Mouse (Mus musculus) limb, embryonic 10.5 days (tissue): ENCODE data around the gene Dao. TPM values are rescaled to one million over a fixed set of nuclear protein-coding genes. Genes with fewer than 3 reads are reported as not detected.

Experiments used
- DNase-seq: peaks from one replicate; pipeline ENCODE4 v3.0.0-alpha.2; 2017; ENCODE audit warnings: low spot score
- H3K27ac ChIP-seq: fragments of 300-500 bp; sonication (generic); 2 replicates; pipeline ENCODE4 v1.5.1; 2016; ENCODE audit warnings: mild to moderate bottlenecking
- H3K27me3 ChIP-seq: fragments of 300-500 bp; sonication (generic); 2 replicates; pipeline ENCODE4 v1.6.1; 2016; ENCODE audit warnings: low read depth, mild to moderate bottlenecking; ENCODE audit not compliant: poor library complexity, severe bottlenecking
- H3K36me3 ChIP-seq: fragments of 300-500 bp; sonication (generic); 2 replicates; pipeline ENCODE4 v1.6.1; 2016; ENCODE audit warnings: mild to moderate bottlenecking, moderate library complexity
- H3K4me1 ChIP-seq: fragments of 300-500 bp; sonication (generic); 2 replicates; pipeline ENCODE4 v1.6.1; 2016
- H3K4me3 ChIP-seq: fragments of 300-500 bp; sonication (generic); 2 replicates; pipeline ENCODE4 v1.5.1; 2016; ENCODE audit warnings: mild to moderate bottlenecking, moderate library complexity
- H3K9me3 ChIP-seq: fragments of 300-500 bp; sonication (generic); replicated peaks from 2 replicates; pipeline ENCODE4 v1.6.1; 2016; ENCODE audit warnings: mild to moderate bottlenecking
- WGBS: fragments of 180-500 bp; shearing (Covaris S2); methylation state at CpG from one replicate; pipeline ENCODE4 v1.1.7; 2016; 5-methylcytosine and 5-hydroxymethylcytosine counted together
- polyA plus RNA-seq: library from polyadenylated mRNA; unstranded; fragments of >200 nt; fragmentation: Nextera tagmentation; extraction: Ambion mirVana; gene quantifications from 2 replicates; pipeline ENCODE4 v1.2.1, GENCODE M21; 2016

The Dao gene
- polyA plus RNA-seq, 1 experiment from 2014 or later: not detected

DNA sequence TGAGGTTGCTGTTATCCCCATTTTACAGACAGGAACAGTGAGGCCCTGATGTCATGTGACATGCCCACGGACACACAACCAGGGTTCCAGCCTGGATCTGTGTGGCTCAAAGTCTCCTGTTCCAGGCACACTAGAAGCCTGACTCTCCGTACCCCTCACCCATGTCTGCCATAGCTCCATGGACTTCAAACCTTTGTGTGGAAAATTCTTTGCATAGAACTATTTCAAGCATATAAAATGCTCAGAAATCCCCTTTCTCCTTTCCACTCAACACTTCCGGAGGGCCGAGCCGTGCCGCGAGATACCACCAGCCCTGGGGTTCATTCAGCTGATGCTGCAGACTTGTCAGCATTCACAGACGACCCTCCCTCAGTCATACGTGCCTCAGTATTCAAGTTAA is 64.0 kb downstream of the Dao start:
- H3K36me3 ChIP-seq: no peaks in the 10 kb centered on the region
- WGBS: 85% methylated on average over 9 of the region's 9 CpGs
- no peak for DNase-seq

GRCm38 (mm10) chr5:114067982-114068381 is 64.5 kb downstream of the Dao start:
- H3K36me3 ChIP-seq: no peaks in the 10 kb centered on the region
- no peak overlapping the region for H3K27ac ChIP-seq
- no peak overlapping the region for H3K4me3 ChIP-seq
- H3K4me1 ChIP-seq: peaks cover 11% of the 10 kb centered on the region; the same call in 1 of the 2 replicates
- 74% methylated on average over 9 of the region's 9 CpGs for WGBS
- no peaks in the 10 kb centered on the region for H3K27me3 ChIP-seq
- H3K9me3 ChIP-seq: no peaks in the 10 kb centered on the region
- DNase-seq: no peak

More for the DNA sequence above, 64.0 kb downstream of the Dao start:
- Histone ChIP-seq H3K27me3 (no peaks in the 10 kb centered on the region), H3K27ac (no peak overlapping the region), H3K4me3 (no peak overlapping the region), H3K4me1 (peaks cover 11% of the 10 kb centered on the region; the same call in 1 of the 2 replicates), H3K9me3 (no peaks in the 10 kb centered on the region)

- 90% methylated on average over 4 of the region's 4 CpGs for WGBS
- Histone ChIP-seq H3K36me3 (no peaks in the 10 kb centered on the region), H3K4me1 (peaks cover 11% of the 10 kb centered on the region; the same call in 1 of the 2 replicates), H3K27me3 (no peaks in the 10 kb centered on the region), H3K27ac (no peak overlapping the region), H3K9me3 (no peaks in the 10 kb centered on the region), H3K4me3 (no peak overlapping the region)
- DNase-seq: no peak
Measured at GRCm38 (mm10) chr5:114070858-114071257, 67.4 kb downstream of the Dao start.

GRCm38 (mm10) chr5:114072262-114072661 is 68.8 kb downstream of the Dao start:
- Histone ChIP-seq H3K27me3 (no peaks in the 10 kb centered on the region), H3K4me3 (no peak overlapping the region), H3K4me1 (peaks cover 4% of the 10 kb centered on the region; the same call in 1 of the 2 replicates), H3K27ac (no peak overlapping the region), H3K9me3 (no peaks in the 10 kb centered on the region), H3K36me3 (no peaks in the 10 kb centered on the region)
- 46% methylated on average over 2 of the region's 2 CpGs for WGBS
- no peak for DNase-seq

Other genes with a start within 250 kb of the Dao start
- 90.9 and 100 TPM in 2 replicates for gene Sart3, start 231.2 kb upstream of the Dao start, polyA plus RNA-seq
- gene Iscu, start 231.0 kb upstream of the Dao start, polyA plus RNA-seq: 106 and 112 TPM in 2 replicates
- gene Tmem119, start 203.2 kb upstream of the Dao start, polyA plus RNA-seq: 159 and 218 TPM in 2 replicates
- 0.60 and 0.80 TPM in 2 replicates for gene Selplg, start 171.1 kb upstream of the Dao start, polyA plus RNA-seq
- gene Coro1c, start 94.9 kb upstream of the Dao start, polyA plus RNA-seq: 129 and 139 TPM in 2 replicates
- gene Ssh1, start 9.8 kb upstream of the Dao start, polyA plus RNA-seq: 13.6 and 16.4 TPM in 2 replicates
- 12.7 and 15.5 TPM in 2 replicates for gene Usp30, start 61.8 kb downstream of the Dao start, polyA plus RNA-seq
- gene Svop, start 87.9 kb downstream of the Dao start, polyA plus RNA-seq: 0.08 TPM in 1 of 2 replicates, not detected in the other
- gene Alkbh2, start 124.5 kb downstream of the Dao start, polyA plus RNA-seq: 12.9 and 16.1 TPM in 2 replicates
- gene Ung, start 126.7 kb downstream of the Dao start, polyA plus RNA-seq: 81.3 and 91.8 TPM in 2 replicates
- 4.8 and 5.8 TPM in 2 replicates for gene Acacb, start 142.8 kb downstream of the Dao start, polyA plus RNA-seq